Mouse (Mus musculus) ovary, postnatal 10 days (tissue): ENCODE data around the gene Washc2.

ENCODE experiments used
- DNase-seq: peaks from one replicate; pipeline ENCODE4 v3.0.0; 2022; ENCODE audit warnings: low spot score

Gene Washc2

GRCm38 (mm10) chr6:116262824-116263223 lies 55.0 kb downstream of the Washc2 start:
- DNase-seq = no peak

GRCm38 (mm10) chr6:116264018-116264651 lies 56.3 kb downstream of the Washc2 start, which contains the start of gene Zfand4:
TSS of gene Zfand4 (plus strand) at chr6:116264222.
- DNase-seq = peak; percentile 83

GRCm38 (mm10) chr6:116264836-116265235 lies 57.0 kb downstream of the Washc2 start:
- no peak for DNase-seq

GRCm38 (mm10) chr6:116265603-116266002 lies 57.8 kb downstream of the Washc2 start:
- DNase-seq = no peak

GRCm38 (mm10) chr6:116266273-116267109 lies 58.7 kb downstream of the Washc2 start:
- DNase-seq = no peak

- DNase-seq = no peak
Observed at GRCm38 (mm10) chr6:116267110-116267423, 59.2 kb downstream of the Washc2 start.

- DNase-seq = no peak
Observed at GRCm38 (mm10) chr6:116275695-116276094, 67.9 kb downstream of the Washc2 start.

- DNase-seq = no peak
Observed at GRCm38 (mm10) chr6:116278679-116279317, 71.0 kb downstream of the Washc2 start.

GRCm38 (mm10) chr6:116281014-116281413 lies 73.2 kb downstream of the Washc2 start:
- no peak for DNase-seq

- no peak for DNase-seq
Observed at GRCm38 (mm10) chr6:116282546-116282945, 74.7 kb downstream of the Washc2 start.

GRCm38 (mm10) chr6:116283280-116283679 lies 75.4 kb downstream of the Washc2 start:
- no peak for DNase-seq

GRCm38 (mm10) chr6:116286321-116286720 lies 78.5 kb downstream of the Washc2 start:
- no peak for DNase-seq

GRCm38 (mm10) chr6:116286870-116287575 lies 79.2 kb downstream of the Washc2 start:
- DNase-seq = no peak

GRCm38 (mm10) chr6:116311411-116311810 lies 103.6 kb downstream of the Washc2 start:
- no peak for DNase-seq
